Mouse (Mus musculus): Measurements from ENCODE around the gene Ica1.

Ica1 gene

DNA sequence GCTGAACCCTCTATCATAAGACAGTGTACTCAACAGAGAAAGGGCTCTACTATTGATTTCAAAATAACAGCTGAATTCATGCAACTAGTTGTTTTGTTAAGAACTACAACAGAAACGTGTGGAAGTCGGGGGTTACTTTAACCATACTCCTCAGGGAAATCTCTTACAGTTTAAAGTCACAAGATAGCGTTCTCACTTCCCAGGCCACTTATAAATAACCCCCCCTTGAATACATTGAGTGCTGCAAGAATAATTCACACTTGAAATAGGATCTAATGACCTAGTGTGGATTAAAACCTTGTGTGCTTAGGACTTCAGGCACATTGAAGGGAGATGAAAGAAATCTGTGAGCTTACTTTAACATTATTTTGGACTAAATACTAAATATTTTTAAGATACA, 87.8 kb downstream of the Ica1 start:
- DNase-seq (ENCODE audit: inconsistent ontology term) = no peak

DNA sequence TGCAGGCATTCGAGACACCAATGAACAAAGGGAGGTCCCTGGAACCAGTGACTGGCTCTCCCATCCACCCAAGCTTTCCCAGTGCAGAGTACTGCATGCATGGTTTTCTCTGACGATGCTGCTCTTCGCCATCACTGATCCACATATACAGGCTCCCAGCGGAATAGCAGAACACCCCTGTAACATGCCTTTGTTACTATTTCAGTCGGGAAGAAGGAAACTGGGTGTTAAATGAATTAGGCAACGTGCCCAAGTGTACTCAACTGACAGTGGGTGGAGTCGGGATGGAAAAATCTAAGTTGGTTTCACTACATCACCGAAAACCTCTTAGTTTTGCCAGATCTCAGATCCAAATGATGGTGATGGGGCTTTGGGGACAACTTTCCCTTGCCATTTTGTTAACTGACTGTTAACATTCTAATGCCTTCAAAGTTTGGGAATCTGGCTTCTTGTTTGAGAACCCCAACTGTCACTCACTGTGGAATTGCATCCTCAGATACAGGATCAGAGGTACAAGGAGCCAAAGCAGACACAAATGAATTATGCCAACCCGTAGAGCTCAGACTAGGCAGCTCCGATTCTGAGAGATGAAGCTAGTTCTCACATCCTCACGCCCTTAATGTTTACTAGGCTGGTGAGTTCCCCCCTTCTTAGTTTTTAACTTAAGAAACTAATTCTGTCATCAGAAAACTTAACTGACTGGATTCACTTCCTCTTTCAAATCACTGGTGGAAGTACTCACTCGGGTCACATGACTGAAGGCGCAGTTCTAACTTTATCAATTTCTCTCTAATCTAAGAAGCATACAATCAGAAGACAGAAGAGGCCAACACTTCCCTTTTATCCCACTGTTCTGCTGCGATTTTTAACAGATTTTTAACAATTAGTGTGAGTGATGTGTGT, 91.4 kb downstream of the Ica1 start:
- DNase-seq (ENCODE audit: inconsistent ontology term) = no peak

DNA sequence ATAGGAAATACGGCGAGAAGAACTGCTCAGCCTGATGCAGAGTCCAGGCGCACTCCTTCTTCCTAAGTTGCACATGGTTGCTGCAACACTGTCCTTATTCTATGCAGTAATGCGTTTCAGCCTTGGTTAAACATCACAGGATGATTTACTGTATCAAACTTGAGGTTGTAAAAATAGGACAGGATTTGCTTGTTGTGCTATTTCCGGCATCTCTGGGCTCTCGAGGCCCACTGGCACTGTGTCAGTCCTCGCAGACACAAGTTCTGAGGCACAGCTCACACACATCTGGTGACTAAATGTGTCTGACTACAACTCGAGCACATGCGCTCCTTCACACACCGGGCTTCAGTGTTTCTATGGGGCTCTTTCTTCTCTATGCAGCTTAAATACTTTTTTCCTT, 94.9 kb downstream of the Ica1 start:
- no peak for DNase-seq (ENCODE audit: inconsistent ontology term)

DNA sequence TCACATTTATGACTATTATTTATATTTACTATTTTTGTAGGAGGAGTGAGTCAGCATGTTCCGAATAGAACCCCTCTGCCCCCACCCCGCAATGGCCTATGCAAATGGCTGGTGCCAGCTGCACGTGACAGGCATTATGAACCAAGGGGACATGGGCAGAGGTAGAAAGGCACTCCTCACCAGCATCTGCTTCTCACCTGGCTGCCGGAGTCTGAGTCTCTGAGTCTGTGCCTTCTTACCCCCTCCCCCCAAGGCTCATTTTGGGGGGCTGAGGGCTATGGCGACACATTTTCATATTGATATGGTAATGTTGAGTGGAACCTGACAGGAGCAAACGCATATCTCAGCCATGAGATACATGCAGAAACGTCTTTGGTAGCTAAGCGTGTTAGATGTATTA, 97.4 kb downstream of the Ica1 start:
- DNase-seq (ENCODE audit: inconsistent ontology term) = no peak

DNA sequence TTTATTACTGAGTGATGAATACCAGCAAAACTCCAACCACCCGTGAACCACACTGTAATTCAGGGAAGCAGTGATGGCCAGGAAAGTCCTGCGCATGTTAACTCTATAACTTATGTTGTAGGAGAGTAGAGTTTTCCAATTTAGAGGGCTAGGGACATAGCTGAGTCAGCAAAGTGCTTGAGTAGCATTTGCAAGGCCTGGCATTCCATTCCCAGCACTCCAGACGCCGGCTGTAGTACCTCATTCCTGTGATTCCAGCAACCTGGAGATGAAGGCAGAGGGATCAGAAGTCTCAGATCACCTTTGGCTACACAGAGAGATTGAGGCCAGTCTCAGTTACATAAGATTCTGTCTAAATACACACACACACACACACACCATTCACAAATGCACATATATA, 105.3 kb downstream of the Ica1 start:
- no peak for DNase-seq (ENCODE audit: inconsistent ontology term)

DNA sequence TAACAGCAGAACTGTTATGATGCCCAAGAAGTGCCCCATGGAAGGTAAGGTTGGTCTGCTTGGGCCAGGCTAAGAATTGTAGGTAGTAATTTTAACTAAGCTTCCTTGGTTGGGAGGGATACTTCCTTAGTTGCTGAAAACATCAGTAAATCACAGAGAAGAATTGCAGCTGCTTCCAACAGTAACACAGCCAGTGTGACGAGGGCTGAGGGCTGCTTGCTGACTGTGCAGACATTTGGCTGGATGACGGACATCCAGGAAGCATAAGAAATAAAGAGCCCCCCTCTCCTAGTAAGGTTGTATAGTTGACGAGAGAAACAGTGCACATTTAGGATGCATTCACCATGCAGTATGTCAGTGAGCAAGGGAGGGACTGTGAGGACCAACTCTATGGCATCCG, 108.9 kb downstream of the Ica1 start:
- DNase-seq (ENCODE audit: inconsistent ontology term) = no peak

DNA sequence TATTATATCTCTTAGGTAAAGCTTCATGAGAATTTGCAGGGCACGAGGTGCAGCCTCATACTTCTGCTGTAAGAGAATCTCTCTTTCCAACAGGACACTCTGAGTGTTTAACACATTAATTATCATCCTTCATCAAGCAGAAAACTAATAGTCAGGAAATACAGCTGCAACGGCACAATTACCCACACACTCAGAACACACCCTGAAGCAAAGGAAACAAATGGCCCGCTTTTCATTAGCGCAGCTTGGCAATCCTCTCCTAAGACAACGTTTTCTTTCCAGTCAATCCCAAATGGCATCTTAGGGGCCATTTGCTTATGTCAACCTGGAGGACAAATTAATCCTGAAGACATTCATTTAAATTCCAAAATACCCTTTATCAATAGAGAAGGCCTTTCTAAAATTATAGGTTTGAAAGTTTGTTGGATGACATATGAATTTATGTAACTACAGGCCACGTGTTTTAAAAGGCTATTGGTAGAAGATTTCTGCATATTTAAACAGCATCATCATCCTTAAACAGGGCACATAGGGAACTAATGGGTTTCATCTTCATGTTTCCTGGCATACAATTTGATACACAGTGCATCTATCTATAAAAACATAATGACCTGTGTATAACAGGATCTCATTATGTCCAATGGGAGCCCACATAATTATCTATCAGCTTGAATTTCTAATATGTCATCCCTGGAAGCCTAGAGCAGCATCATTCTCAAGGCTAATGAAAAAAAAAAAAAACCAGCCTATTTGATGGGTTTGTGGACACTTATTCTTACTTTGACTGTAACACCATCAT, 110.1 kb downstream of the Ica1 start:
- no peak for DNase-seq (ENCODE audit: inconsistent ontology term)

DNA sequence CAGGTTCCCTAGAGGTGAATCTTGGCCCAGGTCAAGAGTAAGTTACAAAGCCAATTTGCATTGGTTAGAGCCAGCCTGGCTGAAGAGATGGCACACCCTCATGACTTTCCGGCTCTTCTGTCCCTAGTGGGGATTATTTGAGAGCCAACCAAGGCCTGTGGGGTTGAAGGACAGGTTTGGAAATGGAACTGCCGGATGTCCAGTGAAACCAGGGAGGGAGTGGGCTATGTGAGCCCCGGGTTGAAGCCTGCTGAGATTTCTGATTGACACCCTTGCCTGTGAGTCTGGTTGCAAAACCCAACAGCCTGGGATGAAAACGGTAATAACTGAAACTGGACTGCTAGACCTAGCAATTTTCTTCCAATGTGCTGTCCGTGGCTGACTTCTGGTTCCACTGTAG, 112.5 kb downstream of the Ica1 start:
- no peak for DNase-seq (ENCODE audit: inconsistent ontology term)

DNA sequence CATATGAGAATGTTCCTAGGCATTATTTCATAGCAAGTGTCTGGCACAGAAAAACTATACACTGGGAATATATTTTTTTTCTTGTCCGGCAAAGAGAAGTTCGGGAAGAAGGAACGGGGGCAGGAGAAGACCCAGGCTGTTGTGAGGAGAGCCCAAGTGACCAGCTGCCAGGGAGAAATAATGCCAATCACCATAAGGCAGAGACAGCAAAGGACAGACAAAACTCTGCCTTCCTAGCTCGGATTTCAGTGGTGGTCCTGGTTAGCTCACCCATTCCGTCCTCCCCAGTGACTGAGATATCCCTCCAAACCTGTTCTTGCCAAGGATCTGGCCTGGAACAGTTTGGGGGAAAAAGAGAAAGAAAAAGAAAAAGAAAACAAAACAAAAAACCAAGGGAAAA, 113.3 kb downstream of the Ica1 start:
- DNase-seq (ENCODE audit: inconsistent ontology term) = no peak

DNA sequence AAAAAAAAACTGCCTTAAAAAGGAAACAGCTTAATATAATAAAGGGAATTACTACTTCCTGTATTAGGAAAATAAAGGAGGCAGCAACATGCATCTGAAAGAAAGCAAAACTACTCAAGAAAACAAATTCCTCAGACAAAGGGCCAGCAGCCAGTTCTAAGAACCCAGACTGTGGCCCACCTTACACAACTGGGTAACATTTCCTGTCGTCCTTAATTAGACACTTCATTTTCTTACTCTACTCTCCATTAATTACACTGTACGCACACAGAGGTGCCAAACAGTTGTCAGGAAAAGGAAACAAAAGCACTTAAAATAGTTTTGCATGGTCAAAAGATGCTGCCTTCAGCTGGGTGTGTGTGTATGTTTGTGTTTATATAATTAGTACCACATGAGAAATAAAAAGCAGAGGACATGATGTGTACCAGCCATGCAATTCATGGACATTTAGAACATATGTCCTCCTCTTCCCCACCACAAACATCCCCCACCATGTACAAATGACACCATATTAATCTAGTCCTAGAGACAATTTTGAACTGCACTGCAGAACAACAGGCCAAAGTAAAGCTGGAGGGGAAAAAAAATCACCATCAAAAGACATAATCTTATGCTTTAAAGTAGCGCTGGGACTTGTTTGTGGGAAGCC, 115.1 kb downstream of the Ica1 start:
- no peak for DNase-seq (ENCODE audit: inconsistent ontology term)

DNA sequence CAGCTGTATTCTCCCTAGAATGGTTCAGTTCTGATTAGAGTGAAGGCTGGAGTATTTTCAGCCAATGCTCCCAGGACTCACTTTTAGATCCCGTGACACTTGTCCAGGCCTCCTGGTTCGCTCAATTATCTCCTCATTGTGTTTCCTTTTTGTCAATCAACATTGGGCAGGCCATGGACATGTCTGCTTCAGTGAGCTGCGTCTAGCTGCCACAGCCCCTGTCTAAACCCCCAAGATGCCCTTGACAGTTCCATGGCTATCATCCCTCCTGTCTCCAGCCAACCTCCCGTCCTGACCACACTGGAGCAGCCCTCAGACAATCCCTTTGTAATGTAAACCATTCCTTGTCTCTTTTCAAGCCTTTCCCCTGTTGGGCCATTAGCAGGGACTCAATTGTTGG, 116.9 kb downstream of the Ica1 start:
- DNase-seq (ENCODE audit: inconsistent ontology term) = no peak

DNA sequence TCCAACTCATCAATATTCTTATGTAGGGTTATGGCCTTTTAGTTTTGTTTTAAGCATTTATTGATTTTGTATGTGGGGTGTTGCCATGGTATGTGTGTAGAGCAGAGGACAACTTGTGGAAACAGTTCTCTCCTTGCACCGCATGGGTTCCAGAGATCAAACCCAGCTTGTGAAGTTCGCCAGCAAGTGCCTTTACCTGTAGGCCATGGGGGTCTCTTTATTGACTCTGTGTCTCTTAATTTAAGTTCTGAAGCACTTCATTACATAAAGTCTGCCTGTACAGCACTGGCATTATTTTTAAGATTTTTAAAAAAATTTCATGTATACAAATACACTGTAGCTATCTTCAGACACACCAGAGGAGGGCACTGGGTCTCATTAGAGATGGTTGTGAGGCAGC, 118.2 kb downstream of the Ica1 start:
- no peak for DNase-seq (ENCODE audit: inconsistent ontology term)

DNA sequence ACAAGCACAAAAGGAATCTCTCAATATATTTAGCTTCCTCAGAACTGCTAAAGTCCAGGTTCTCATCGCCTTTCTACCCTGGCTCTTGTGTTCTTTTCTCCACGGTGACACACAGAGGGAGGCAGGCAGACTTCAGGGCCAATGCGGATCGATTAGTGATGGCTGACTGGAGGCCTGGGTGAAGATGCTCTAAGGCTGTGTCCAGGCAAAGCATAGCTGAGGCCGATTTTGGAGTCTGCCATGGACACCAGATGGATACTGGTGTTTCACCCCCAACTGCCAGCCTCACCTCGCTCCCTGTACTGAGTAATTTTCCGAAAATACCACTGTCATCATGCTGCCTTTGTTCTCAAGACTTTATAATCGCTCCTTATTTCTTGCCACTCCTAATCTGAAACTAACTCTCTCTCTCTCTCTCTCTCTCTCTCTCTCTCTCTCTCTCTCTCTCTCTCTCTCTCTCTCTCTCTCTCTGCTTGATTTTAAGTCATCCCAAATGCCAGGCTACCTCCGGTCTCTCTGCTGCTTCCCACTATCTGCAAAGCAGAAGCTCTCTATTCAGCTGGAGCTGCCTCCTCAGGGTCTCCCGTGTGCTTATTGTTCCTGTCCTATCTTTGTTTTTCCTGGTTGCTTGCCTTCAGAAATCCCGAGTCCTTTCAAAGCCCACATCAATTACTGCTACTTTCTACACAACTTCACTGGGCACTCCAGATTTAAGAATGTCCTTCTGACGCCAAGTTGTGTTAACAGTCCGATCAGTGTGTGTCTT, 118.9 kb downstream of the Ica1 start:
- peak; percentile 64 for DNase-seq (ENCODE audit: inconsistent ontology term)

DNA sequence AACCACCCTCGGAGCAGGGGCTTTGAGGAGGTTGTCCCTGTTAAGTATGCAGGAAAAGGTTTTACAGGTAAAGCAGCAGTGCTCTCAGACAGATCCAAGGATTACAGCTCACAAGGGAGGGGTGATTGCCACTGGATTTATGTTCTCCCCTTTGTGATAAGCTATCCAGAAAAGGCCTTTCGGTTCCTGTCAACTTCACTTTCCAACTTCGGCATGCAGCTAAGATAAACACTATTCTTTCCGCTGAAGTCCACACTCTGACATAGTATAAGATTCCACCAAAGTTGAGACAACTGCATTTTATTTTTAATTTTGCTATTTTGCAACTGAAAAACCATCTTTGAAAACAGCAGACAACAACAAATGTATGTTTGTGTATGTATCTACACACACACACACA, 119.9 kb downstream of the Ica1 start:
- DNase-seq (ENCODE audit: inconsistent ontology term) = no peak

DNA sequence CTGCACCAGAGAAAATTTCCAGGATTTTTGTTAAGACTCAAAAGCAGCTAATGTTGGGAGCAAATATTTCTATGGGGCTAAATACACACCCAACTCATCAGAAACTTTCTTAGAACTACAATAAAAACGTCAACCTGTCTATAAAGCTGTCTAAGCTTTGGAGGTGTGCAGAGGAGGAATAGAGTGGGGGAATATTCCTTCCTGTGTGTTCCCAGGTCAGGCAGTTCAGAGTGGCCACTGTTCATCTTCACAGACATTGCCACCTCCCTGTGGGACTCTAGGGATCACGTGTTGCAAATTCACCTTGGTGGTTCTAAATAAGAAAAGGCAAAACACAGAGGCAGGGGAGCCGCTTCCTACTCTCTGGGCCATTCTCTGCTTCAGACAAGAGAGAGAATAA, 120.8 kb downstream of the Ica1 start:
- DNase-seq (ENCODE audit: inconsistent ontology term) = no peak

DNA sequence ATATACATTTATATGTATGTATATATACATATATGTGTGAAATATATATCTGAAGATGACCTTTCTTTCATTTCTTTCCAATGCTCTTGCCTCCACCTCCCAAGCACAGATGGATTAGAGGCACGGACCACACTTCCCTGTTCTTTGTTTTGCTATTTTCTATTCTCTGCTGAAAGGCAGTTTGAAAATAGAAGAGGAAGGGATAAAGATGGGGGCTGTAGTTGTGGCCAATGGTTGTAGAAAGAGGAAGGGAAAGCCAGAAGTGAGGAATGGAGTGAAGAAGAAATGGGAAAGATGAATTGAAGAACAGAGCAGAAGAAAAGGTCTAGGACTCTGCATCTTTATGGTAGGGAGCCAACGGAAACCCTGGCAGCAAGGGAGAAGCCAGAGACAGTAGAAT, 122.8 kb downstream of the Ica1 start:
- no peak for DNase-seq (ENCODE audit: inconsistent ontology term)

DNA sequence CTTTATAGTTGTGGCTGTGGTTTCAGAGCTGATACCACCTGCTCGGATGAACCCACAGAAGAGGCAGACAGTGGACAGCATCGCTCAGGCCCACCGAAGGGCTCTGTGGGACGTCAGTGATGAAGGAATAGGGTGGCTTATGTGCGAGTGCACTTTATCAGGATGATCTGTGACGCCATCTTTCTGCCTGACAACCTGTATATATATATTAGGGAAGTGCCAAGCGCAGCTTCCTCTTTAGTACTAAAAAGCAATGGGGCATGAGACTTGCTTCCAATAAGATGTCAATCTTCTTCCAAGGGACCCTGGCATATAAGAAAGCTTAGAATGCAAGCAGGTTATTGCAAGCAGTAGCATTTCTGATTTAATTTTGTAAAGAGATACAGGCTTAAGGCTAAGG, 127.9 kb downstream of the Ica1 start:
- no peak for DNase-seq (ENCODE audit: inconsistent ontology term)

DNA sequence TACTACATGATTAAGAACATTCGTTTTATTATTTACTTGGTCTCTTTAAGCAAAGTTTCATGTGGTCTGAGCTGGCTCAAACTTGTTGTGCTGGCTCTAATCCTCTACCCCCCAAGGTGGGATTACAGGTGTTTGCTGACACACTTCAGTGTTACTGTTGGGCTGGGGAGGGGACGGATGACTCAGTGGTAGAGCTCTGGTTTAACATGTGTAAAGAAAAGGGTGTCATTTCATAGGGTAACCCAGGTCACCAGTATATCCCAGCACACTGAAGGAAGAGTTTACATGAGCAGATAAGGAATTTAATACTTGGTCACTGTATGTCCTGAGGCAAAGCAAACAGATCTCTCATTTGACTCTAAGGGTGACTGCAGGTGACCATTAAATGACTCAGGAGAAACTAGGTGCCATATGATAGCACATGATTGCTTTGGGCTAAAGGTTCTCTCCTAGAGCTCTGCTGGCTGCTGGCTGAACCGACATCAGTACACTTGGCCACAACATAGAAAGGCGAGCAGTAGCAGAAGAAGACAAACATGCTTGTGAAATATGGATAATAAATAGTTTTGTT, 128.9 kb downstream of the Ica1 start:
- no peak for DNase-seq (ENCODE audit: inconsistent ontology term)

DNA sequence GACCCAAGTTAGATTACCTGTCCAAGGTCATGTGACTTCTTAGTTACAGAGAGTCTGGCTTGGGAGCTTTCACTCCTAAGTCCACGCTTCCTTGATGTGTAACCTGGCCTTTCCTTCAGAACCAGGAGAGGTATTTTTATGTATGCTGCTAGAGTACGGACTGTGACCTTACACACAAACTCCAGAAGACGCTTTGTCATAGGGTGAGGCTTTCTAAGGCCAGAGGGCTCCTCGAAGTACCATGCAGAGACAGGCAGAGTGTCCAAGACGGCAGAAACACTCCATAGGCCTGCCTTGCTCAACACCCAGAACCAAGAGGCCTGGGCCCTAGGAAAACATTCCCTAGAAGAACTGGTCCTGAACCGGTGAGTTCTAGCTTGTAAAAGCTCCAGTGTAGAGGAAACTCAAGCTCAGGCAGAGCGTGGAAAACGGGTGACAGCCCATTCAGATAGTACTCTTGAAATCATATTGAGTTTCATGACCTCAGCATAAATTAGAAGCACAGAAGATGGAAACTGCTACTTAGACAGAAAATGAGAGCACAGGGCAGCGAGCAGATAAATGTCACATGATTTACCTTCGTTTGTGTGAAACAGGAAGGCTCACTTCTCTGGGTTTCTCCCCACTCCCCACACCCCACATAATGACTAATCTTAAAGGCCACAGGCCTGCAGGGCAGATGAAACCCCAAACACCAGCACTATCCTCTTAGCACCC, 129.9 kb downstream of the Ica1 start:
- DNase-seq (ENCODE audit: inconsistent ontology term) = no peak

DNA sequence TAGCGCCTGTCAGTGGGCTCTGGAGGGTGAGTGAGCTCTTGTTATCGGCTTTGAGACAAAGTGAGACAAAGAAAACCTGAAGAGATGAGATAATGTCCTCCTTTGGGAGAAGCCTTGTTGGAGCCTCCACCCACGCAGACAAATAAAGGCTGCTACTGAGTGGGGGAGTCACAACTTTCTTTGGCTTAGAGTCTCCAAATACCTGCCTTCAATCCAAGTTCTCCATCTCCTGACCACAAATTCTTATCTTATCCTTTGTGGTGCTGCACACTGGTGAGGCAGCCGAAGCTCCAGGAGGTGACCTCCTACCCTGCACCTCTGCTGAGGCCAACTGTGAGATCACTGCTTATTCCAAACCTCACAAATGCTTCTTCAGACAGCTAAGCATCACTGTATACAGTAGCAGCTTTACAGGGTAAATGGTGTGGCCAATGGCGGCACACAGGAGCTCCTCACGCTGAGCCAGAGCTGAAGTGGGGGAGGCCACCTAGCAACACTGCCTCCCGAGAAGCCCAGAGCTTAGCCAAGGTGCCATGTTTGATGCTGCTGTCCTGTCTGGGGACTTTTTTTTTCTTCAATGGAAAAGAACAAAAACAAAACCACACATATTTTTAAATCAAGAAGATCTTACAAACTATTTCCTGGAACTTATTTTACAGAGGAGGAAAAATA, 130.6 kb downstream of the Ica1 start:
- DNase-seq (ENCODE audit: inconsistent ontology term) = no peak
